Mouse (Mus musculus) brain, embryonic 14.5 days (tissue): ENCODE data around the gene Ryr1.

ENCODE experiments used
- CTCF ChIP-seq: fragments of 200-500 bp; IDR thresholded peaks from 2 replicates; pipeline ENCODE4 v1.5.1; 2012; ENCODE audit warnings: inconsistent platforms, mild to moderate bottlenecking, moderate library complexity, borderline replicate concordance; ENCODE audit not compliant: insufficient read depth, insufficient read length; ENCODE audit errors: extremely low read depth
- POLR2A ChIP-seq: fragments of 200-500 bp; IDR thresholded peaks from 2 replicates; pipeline ENCODE4 v1.6.1; 2012; ENCODE audit warnings: mild to moderate bottlenecking, inconsistent platforms, borderline replicate concordance; ENCODE audit not compliant: poor library complexity, insufficient read depth, insufficient read length, severe bottlenecking; ENCODE audit errors: extremely low read depth

- no peak for TF ChIP-seq CTCF
- TF ChIP-seq POLR2A = no peak
Observed at GRCm38 (mm10) chr7:28971770-28972269, 153.2 kb downstream of the Ryr1 start.
